Mouse (Mus musculus): Measurements from ENCODE around the gene Apcs.

- TF ChIP-seq CTCF (IDR thresholded peaks at IDR 0.05; ENCODE audit: control insufficient read depth, insufficient read depth, insufficient replicate concordance, low read depth, low read length) (no peak), POLR2A (IDR thresholded peaks at IDR 0.05; ENCODE audit: control insufficient read depth, low read depth, low read length) (no peak)
These were observed 46.7 kb downstream of the Apcs start for GRCm38 (mm10) chr1:172848171-172848570.
